7 mouse cellular contexts compared by ENCODE assay signal in the genomic region with DNA sequence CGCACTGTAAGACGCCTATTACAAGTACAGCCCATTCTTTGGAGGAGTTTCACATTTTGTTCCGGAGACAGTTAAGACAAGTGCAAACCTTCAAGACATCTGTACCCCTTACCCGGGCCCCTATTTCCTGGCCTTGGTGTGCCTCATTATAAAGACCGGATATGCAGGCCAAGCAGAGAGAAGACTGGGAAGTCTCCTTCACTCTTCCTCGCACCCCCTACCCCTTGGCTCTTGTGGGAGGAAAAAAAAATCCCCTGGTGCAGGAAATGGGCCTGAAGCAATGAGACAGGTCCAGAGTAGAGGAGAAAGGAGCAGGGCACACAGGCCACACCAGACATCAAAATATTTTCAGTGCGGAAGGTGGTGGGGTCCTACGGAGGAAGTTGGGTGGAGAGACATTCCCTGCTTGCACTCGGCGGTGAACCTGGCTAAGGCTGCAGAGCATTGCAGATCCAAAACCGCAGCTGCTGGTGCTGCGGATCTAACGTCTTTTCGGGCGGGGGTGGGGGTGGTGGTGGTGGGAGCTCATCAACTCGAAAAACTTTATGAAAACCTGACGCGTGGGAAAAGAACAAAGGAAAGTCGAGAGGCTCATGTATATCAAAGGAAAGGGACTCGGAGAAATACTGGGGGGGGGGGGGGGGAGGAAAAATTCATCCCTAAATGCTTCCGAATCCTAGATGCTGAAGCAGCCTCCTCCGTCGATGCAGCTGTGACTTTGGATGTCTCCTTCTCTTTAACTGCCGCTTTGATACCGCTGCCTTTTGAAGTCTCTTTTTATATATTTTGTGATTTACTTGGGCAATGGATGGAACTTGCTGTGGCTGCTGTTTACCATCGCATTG.
DNase-seq lines count a peak whose midpoint lies in the region; ATAC-seq and TF ChIP-seq lines count a peak whose summit lies in the region.

No protein-coding gene starts in this region.

- H3K27ac ChIP-seq in forebrain, embryonic 12.5 days = 0 out of 2 replicates have a peak overlapping the region, but pooled peaks have one; percentile 5
- H3K27ac ChIP-seq in hindbrain, postnatal 0 days = peak overlapping the region; percentile 67
- H3K27ac ChIP-seq in liver, embryonic 14.5 days = peak overlapping the region; percentile 62
- no peak overlapping the region for H3K27ac ChIP-seq in neural tube, embryonic 11.5 days (ENCODE audit: low read depth, low read length)

- peaks cover 1% of the 10 kb centered on the region; the same call in 1 of the 2 replicates for H3K27me3 ChIP-seq in E14TG2a.4 (ENCODE audit: insufficient read depth, low read length)
- H3K27me3 ChIP-seq in forebrain, embryonic 12.5 days = no peaks in the 10 kb centered on the region
- H3K27me3 ChIP-seq in hindbrain, postnatal 0 days (ENCODE audit: insufficient read depth, low read length) = no peaks in the 10 kb centered on the region
- no peaks in the 10 kb centered on the region for H3K27me3 ChIP-seq in liver, embryonic 14.5 days (ENCODE audit: control insufficient read depth, insufficient read depth, low read length)
- H3K27me3 ChIP-seq in neural tube, embryonic 11.5 days (ENCODE audit: control insufficient read depth, insufficient read depth, low read length) = no peaks in the 10 kb centered on the region

- TF ChIP-seq CTCF in E14TG2a.4 (conservative IDR thresholded peaks at IDR 0.05; ENCODE audit: low read length) = no peak
- no peak for TF ChIP-seq CTCF in hindbrain, postnatal 0 days (IDR thresholded peaks at IDR 0.05; ENCODE audit: low read depth)
- TF ChIP-seq CTCF in liver, embryonic 14.5 days (IDR thresholded peaks at IDR 0.05; ENCODE audit: low read depth) = no peak

- no peaks in the 10 kb centered on the region for H3K9me3 ChIP-seq in E14TG2a.4 (ENCODE audit: low read length)
- H3K9me3 ChIP-seq in forebrain, embryonic 12.5 days = no peaks in the 10 kb centered on the region
- H3K9me3 ChIP-seq in hindbrain, postnatal 0 days (ENCODE audit: low read length) = no peaks in the 10 kb centered on the region
- H3K9me3 ChIP-seq in liver, embryonic 14.5 days (ENCODE audit: control insufficient read depth, low read length) = no peaks in the 10 kb centered on the region
- H3K9me3 ChIP-seq in neural tube, embryonic 11.5 days (ENCODE audit: control insufficient read depth, low read length) = no peaks in the 10 kb centered on the region

- peaks cover 20% of the 10 kb centered on the region for H3K4me1 ChIP-seq in E14TG2a.4 (replicated peaks; ENCODE audit: low read depth, low read length)
- peaks cover 5% of the 10 kb centered on the region for H3K4me1 ChIP-seq in forebrain, embryonic 12.5 days
- no peaks in the 10 kb centered on the region for H3K4me1 ChIP-seq in hindbrain, postnatal 0 days (ENCODE audit: insufficient read depth, low read length)
- H3K4me1 ChIP-seq in liver, embryonic 14.5 days (replicated peaks; ENCODE audit: control insufficient read depth in 2 of 2, insufficient read depth in 2 of 2, low read length in 1 of 2) = peaks cover 24 to 26% of the 10 kb centered on the region in 2 experiments
- no peaks in the 10 kb centered on the region for H3K4me1 ChIP-seq in neural tube, embryonic 11.5 days (ENCODE audit: control insufficient read depth, insufficient read depth, low read length)

- peak overlapping the region; percentile 60 for H3K4me3 ChIP-seq in E14TG2a.4 (replicated peaks; ENCODE audit: low read length)
- H3K4me3 ChIP-seq in forebrain, embryonic 12.5 days (replicated peaks) = peak overlapping the region; percentile 49
- H3K4me3 ChIP-seq in hindbrain, postnatal 0 days (ENCODE audit: low read length) = peak overlapping the region; percentile 43
- H3K4me3 ChIP-seq in liver, embryonic 14.5 days (ENCODE audit: insufficient read depth in 1 of 2, low read depth in 2 of 2, low read length in 2 of 2) = peak overlapping the region; percentile 49 to 61
- H3K4me3 ChIP-seq in neural tube, embryonic 11.5 days (ENCODE audit: low read depth, low read length) = peak overlapping the region; percentile 39

- peak; percentile 40 for DNase-seq in ZHBTc4 (ENCODE audit: low read depth, low spot score)
- DNase-seq in hindbrain, postnatal 0 days (ENCODE audit: low spot score) = peak; percentile 50
- peak in 1 of 3 experiments; percentile 37 for DNase-seq in liver, embryonic 14.5 days (ENCODE audit: low read depth in 3 of 3, low spot score in 3 of 3)
- DNase-seq in neural tube, embryonic 11.5 days (ENCODE audit: low spot score) = peak; percentile 61
- DNase-seq in thymus, postnatal 10 days (ENCODE audit: low spot score in 2 of 2) = peak; percentile 25 to 41

- no peak for TF ChIP-seq EP300 in liver, embryonic 14.5 days (IDR thresholded peaks at IDR 0.05; ENCODE audit: low read depth)

- H3K36me3 ChIP-seq in E14TG2a.4 (ENCODE audit: insufficient read depth, low read length) = no peaks in the 10 kb centered on the region
- no peaks in the 10 kb centered on the region for H3K36me3 ChIP-seq in forebrain, embryonic 12.5 days (replicated peaks)
- no peaks in the 10 kb centered on the region for H3K36me3 ChIP-seq in hindbrain, postnatal 0 days (ENCODE audit: insufficient read depth, low read length)
- no peaks in the 10 kb centered on the region for H3K36me3 ChIP-seq in liver, embryonic 14.5 days (replicated peaks; ENCODE audit: control insufficient read depth, insufficient read depth, low read depth)
- H3K36me3 ChIP-seq in neural tube, embryonic 11.5 days (ENCODE audit: control insufficient read depth, insufficient read depth, low read length) = no peaks in the 10 kb centered on the region

- 9% methylated on average over 25 of the region's 26 CpGs for WGBS in forebrain, embryonic 12.5 days
- WGBS in hindbrain, postnatal 0 days = 5% methylated on average over 26 of the region's 26 CpGs
- WGBS in liver, embryonic 14.5 days (ENCODE audit: insufficient replicate concordance) = under 1% methylated on average over 26 of the region's 26 CpGs
- WGBS in neural tube, embryonic 11.5 days = 10% methylated on average over 26 of the region's 26 CpGs

- H3K4me2 ChIP-seq in forebrain, embryonic 12.5 days = peak overlapping the region; percentile 65
- H3K4me2 ChIP-seq in hindbrain, postnatal 0 days (ENCODE audit: low read depth, low read length) = peak overlapping the region; percentile 70
- H3K4me2 ChIP-seq in liver, embryonic 14.5 days (ENCODE audit: low read depth) = peak overlapping the region; percentile 76
- peak overlapping the region; percentile 46 for H3K4me2 ChIP-seq in neural tube, embryonic 11.5 days (ENCODE audit: low read depth)

- H3K9ac ChIP-seq in forebrain, embryonic 12.5 days = peak overlapping the region; percentile 61
- H3K9ac ChIP-seq in hindbrain, postnatal 0 days (replicated peaks; ENCODE audit: low read length) = peak overlapping the region; percentile 51
- H3K9ac ChIP-seq in liver, embryonic 14.5 days (replicated peaks) = peak overlapping the region; percentile 51
- H3K9ac ChIP-seq in neural tube, embryonic 11.5 days (ENCODE audit: low read length) = peak overlapping the region; percentile 51

- ATAC-seq in forebrain, embryonic 12.5 days (ENCODE audit: low FRiP score) = peak; percentile 84
- ATAC-seq in hindbrain, postnatal 0 days = peak; percentile 80
- ATAC-seq in liver, embryonic 14.5 days (ENCODE audit: insufficient read depth) = peak; percentile 51
- ATAC-seq in neural tube, embryonic 11.5 days (ENCODE audit: insufficient read depth, low FRiP score, low TSS enrichment) = peak; percentile 68
